Mouse (Mus musculus): ENCODE data around the gene Wdr43.

The Wdr43 gene

DNA sequence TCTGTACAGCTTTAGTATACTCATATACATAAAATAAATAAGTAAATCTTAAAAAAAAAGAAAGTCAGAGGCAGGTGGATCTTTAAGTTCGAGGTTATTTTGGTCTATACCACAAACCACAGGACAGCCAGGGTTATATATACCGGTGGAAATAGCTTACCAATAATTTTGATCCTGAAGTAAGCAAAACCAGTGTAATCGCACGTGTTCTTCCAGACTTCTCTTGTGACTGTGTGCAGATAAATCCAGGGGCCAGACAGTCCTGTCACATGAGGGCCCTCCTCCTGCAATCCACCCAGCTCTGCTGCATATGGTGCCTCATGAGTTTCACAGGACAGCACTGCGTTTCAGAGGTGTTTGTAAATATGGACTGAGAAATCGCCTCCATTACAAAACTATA, 47.8 kb downstream of the Wdr43 start:
- DNase-seq (ENCODE audit: low read depth, low spot score) = no peak

- no peak for DNase-seq (ENCODE audit: low read depth, low spot score)
Observed at GRCm38 (mm10) chr17:71664172-71664571, 48.5 kb downstream of the Wdr43 start.

GRCm38 (mm10) chr17:71665201-71665600, 49.5 kb downstream of the Wdr43 start:
- DNase-seq (ENCODE audit: low read depth, low spot score) = no peak

DNA sequence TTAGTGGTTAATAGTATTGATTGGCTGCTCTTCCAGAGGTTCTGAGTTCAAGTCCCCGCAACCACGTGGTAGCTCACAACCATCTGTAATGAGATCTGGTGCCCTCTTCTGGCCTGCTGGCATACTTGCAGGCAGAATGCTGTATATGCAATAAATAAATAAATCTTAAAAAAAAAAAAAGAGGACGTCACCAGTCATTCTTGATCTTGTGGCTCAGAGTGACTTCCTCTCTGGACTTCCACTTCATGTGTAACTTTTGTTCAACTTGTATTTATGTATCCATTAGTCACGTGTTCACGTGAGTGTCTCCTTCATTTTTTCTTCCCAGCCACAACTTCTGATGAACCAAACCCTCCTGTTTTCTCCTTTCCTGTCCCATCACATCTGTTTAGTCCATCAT, 53.8 kb downstream of the Wdr43 start:
- no peak for DNase-seq (ENCODE audit: low read depth, low spot score)

DNA sequence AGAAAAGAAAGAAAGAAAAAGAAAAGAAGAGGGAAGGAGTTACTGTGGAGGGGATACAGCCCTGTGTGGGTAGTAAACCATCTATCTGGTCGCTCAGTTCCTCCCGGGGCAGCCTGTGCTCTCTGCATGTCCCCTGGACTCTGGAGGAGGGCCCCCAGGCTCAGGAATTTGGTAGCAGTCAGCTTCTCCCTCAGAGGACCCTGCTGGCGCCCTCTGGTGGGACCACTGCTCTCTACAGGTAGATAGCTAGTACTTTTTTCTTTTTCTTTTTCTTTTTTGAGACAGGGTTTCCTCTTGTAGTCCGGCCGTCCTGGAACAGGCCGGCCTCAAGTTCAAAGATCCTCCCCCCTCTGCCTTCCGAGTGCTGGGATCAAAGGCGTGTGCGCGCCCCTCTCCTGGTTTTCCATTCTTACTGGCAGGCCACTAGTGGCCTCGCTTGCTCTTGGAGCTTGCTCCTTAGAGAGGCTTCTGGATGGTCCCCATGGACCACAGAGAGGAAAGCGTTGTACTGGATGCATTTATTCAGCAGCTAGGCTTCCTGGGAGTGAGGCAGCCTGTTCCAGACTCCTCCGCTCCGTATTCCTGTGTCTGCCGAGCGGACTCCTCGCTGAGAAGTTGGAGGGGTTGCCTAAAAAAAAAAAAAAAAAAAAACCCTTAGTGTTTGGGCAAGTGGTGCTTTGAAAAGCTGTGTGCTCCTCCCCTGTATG, 56.3 kb downstream of the Wdr43 start:
- DNase-seq (ENCODE audit: low read depth, low spot score) = peak; percentile 43

- DNase-seq (ENCODE audit: low read depth, low spot score) = no peak
Observed at GRCm38 (mm10) chr17:71673092-71673491, 57.4 kb downstream of the Wdr43 start, which contains the start of gene Togaram2. Gene Togaram2, plus strand, starts transcription at chr17:71673261.

DNA sequence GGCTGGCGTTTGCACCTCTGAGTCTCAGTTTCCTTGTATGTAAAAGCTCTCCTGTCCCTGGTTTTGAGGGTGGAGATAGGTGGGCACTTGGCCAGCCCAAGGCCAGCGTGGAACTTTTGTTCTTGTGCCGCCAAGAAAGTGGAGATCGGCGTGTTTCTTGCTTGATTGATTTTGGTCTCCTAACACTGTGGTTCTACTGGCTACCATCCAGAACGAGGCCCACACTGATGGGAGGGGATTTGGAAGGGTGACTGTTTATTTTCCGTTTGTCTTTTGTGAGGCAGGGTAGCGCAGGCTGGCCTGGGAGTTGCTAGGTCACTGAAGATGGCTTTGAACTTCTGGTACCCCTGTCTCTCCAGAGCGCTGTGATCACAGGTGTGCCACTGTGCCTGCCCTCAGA, 58.2 kb downstream of the Wdr43 start:
- DNase-seq (ENCODE audit: low read depth, low spot score) = no peak

- no peak for DNase-seq (ENCODE audit: low read depth, low spot score)
Observed at GRCm38 (mm10) chr17:71674886-71675285, 59.2 kb downstream of the Wdr43 start.

DNA sequence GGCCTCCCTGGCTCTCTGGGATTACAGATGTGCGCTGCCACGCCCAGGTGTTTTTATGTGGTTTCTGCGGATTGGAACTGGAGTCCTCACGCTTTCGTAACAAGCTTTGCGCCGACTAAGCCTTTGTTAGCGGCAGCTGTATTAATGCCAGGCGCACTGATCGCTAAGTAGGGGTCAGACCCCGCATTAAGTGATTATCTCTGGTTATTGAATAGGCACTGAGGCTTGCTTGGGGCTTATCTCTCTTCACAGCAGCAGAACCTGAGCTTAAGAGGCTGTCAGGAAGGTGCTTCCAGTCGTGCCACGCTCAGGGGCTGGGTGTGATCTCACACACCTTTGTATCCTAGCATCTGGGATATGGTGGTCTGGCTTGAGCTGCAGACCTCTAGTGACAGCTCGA, 66.0 kb downstream of the Wdr43 start:
- DNase-seq (ENCODE audit: low read depth, low spot score) = no peak

GRCm38 (mm10) chr17:71682379-71682778, 66.7 kb downstream of the Wdr43 start:
- no peak for DNase-seq (ENCODE audit: low read depth, low spot score)

DNA sequence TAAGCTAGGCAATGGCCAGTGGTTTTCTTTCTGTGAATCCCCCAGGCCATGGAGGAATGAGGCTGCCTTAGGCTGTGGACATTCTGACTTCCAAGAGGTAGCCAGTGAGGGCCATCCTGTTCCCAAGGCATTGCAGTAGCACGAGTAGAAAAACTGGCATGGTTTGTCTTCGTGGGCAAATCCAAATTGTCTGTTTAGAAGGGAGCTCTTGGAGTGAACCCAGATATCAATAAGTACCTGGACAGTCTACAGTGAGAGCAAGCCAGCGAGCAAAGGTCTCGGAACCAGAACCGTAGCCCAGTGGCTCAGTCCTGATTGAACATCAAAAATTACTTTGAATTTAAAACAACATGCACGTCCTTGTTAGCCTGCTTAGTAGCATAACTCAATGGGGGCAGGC, 67.6 kb downstream of the Wdr43 start:
- DNase-seq (ENCODE audit: low read depth, low spot score) = no peak

DNA sequence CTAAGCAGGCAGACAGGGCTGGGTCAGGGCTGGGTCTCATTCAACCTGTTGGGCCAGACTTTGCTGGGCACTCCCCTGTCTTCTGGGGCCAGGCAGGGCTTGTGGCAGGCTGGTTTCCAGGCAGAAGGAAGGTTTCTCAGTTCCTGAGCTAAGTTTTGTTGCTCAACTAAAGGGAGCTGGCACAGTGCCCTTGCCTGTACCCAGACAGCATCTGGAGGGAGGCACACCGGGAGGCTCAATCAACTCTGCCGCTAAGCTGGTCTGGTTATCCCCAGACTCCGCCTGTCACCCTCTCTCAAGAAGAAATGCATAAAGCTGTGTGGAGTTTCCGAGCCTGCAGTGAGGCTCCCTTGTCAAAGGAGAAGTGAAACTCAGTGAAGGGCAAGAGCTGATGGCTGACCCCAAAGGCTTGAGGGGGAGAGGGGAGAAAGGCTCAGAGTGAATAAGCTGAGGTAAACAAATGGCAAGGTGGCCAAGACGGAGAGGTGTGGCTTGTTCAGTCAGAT, 68.5 kb downstream of the Wdr43 start:
- DNase-seq (ENCODE audit: low read depth, low spot score) = no peak

DNA sequence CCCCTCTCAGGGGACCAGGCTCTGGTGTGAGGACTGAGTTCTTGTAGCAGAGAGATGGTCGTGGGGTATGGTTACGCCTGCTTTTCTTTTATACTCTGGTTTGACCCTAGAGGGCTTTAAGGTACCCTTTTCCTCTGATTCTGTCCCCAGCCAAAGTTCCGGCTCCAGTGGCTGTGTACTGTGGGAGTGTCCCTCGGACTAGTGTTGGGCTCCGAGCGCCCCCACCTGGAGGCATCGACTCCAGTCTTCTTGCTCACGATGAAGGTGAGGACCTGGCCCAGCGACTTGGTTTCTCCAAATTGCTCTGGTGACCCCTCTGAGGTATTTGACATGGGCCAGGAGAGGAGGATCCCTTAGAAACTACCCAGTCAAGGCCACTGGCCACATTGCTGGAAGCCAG, 71.7 kb downstream of the Wdr43 start:
- DNase-seq (ENCODE audit: low read depth, low spot score) = no peak

DNA sequence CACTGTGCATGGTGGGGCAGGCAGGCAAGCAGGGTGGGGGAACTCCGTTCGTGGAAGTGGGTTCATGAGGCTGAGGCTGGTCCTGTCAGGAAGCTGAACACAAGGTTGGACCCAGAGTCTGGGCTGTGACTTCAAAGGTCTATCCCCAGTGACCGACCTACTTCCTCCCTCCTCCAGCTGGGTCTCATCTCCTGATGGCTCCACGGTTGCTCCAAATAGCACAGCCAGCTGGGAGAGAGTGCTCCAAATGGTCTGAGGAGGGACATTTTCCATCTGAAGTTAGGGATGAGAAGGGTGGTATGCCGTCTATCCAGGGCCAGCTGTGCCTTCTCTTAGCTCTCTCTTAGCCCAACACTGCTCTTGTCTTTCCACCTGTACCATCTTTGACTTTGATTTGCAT, 74.2 kb downstream of the Wdr43 start:
- DNase-seq (ENCODE audit: low read depth, low spot score) = no peak

- no peak for DNase-seq (ENCODE audit: low read depth, low spot score)
Observed at GRCm38 (mm10) chr17:71691361-71691875, 75.7 kb downstream of the Wdr43 start.

DNA sequence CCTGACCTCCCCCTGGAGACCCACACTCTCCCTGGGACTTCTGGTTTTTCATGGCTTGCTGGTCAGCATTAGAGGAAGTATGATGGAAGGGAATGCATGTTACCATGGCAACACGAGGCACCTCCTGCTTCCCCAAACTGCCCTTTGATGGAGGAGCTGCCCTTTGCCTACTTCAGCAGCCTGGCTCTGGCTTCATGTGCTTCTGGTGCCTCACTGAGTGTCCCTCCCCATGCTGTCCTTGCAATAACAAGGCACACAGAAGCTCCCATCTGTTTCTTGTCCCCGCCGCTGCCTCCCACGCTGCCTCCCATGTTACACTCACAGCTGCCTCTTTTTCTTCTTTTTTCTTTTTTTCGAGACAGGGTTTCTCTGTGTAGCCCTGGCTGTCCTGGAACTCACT, 77.6 kb downstream of the Wdr43 start:
- DNase-seq (ENCODE audit: low read depth, low spot score) = peak; percentile 18

DNA sequence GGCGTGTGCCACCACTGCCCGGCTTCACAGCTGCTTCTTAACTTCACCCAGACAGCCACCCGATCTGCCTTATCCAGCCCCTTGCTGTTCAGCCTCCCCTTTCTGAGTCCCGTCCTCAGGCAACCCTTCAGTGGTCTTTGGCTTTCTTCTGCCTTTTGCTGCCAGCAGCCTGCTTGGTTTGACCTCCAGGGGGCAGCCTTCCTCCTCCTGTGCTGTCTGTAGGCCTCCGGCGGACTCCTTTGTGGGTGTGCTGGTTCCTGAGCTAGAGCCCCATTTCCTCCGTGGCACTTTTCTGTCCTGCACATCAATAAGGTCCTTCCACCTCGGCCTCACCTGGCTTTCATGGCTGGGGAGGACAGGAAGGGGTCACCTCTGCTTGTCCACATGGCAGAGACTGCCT, 78.1 kb downstream of the Wdr43 start:
- DNase-seq (ENCODE audit: low read depth, low spot score) = peak; percentile 21

GRCm38 (mm10) chr17:71695151-71695550, 79.5 kb downstream of the Wdr43 start:
- no peak for DNase-seq (ENCODE audit: low read depth, low spot score)

DNA sequence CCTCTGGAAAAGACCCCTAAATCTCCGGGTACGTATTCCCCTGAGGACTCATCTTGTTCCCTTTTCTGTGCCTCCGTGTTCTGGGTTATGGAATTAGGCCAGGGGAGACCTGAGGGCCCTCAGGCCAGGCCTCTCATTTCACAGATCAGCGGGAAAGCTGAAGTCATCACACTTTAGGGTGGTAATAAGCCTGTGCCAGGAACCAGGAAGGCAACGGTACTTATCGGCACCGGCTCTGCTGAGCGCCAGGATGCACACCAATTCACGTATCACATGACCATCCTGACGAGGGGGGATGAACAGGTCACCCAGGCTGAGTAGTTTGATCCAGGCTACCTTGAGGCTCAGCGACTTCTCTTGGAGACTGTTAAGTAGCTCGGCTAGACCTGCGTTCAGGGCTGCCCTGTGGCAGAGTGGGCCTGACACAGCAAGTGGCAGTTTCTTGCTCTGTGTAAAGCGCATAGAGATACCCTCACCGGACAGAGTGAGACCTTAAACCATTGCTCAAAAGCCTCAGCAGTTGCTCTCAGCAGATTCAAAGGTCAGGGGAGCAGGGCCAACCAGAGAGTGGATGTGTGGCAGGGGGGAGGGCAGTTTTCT, 80.1 kb downstream of the Wdr43 start:
- no peak for DNase-seq (ENCODE audit: low read depth, low spot score)

DNA sequence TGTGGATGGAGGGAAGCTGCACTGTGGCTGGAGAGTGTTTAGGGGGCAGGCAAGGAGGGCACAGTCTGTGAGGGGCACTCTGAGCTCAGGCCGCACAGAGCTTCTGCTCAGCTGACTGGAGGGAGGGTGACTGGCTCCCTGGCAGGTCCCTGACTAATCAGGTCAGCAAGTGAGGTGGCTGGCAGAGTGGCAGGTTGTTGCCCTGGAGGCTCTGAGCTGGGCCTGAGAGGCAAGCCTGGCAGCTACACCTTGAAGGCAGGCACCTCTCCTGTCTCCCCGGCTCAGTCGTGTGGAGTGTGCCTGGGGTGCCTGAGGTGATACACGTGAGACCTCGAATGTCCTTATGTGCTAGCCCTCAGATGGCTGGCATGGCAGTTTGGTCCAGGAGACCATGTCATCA, 80.7 kb downstream of the Wdr43 start:
- no peak for DNase-seq (ENCODE audit: low read depth, low spot score)

DNA sequence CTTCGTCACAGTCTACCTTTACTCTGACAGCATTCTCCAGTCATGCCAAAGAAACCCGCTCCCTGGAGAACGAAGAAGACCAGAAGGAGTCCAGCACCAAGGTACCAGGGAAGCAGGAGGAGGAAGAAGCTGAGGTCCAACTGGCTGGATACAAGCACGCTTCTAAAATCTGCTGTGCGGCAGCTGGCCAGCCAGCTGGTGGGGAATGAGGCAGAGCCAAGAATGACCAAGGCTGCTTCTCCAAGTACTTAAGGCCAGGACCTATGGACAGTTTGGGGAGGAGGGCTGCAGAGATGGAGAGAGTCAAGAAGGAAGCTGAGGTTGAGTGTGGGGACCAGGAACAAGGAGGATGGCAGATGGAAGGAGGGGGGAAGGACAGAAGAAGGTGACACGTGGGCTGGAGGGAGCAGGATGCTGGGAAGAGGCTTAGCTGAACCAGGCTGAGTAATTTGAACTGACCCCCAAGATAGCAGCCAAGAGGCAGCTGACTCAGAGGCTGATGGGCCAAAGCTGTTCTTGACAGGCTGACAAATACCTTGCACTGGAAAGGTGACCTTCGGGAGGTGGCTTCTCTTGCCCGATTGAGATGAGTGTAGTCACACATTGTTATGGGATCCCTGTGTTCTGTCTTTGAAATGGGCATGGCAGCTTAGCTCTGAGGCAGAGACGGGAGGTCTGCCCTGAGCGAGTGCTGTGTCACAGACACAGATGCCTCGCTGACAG, 82.4 kb downstream of the Wdr43 start:
- DNase-seq (ENCODE audit: low read depth, low spot score) = no peak

GRCm38 (mm10) chr17:71698619-71698956, 82.9 kb downstream of the Wdr43 start:
- no peak for DNase-seq (ENCODE audit: low read depth, low spot score)

DNA sequence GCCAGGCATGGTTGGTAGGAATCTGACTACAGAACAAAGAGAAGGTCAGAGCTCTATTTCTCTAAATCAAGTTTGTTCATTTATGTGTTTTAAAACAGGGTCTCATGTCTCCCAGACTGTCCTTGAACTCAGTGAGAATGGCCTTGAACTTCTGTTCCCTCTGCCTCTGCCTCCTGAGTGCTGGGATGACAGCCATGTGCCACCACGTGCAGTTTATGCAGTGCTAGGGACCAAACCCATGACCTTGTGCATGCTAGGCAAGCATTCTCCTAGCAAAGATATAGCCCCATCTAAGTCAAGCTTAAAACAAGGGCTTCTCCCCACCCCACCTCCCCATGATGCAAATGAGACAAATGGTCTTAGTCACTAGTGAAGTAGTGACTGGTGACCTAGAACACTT, 89.4 kb downstream of the Wdr43 start:
- DNase-seq (ENCODE audit: low read depth, low spot score) = no peak
